Mouse (Mus musculus) myocyte (in vitro differentiated cells): ENCODE measurements around the gene Fdx1l. TPM values are rescaled to one million over a fixed set of nuclear protein-coding genes. Genes with fewer than 3 reads are reported as not detected.

ENCODE experiments used
- H3K27me3 ChIP-seq: one replicate; pipeline ENCODE4 v1.6.1; 2011; ENCODE audit not compliant: control insufficient read depth, insufficient read depth, insufficient read length
- H3K36me3 ChIP-seq: one replicate; pipeline ENCODE4 v1.6.1; 2011; ENCODE audit not compliant: control insufficient read depth, insufficient read depth
- H3K4me2 ChIP-seq: one replicate; pipeline ENCODE4 v1.6.1; 2011; ENCODE audit warnings: low read depth, control low read depth
- H3K4me3 ChIP-seq: one replicate; pipeline ENCODE4 v1.5.1; 2011; ENCODE audit warnings: mild to moderate bottlenecking, control low read depth, moderate library complexity
- H3K79me2 ChIP-seq: one replicate; pipeline ENCODE4 v1.6.1; 2011; ENCODE audit not compliant: control insufficient read depth, insufficient read depth
- H3ac ChIP-seq: one replicate; pipeline ENCODE4 v1.6.1; 2011; ENCODE audit not compliant: control insufficient read depth, insufficient read length
- CEBPB ChIP-seq: IDR thresholded peaks from 2 replicates; pipeline ENCODE4 v1.6.1; 2011; ENCODE audit warnings: mild to moderate bottlenecking, moderate library complexity; ENCODE audit not compliant: poor library complexity, insufficient read depth, severe bottlenecking
- E2F4 ChIP-seq: IDR thresholded peaks from one replicate; pipeline ENCODE4 v1.6.1; 2011; ENCODE audit warnings: mild to moderate bottlenecking, control low read depth, moderate library complexity; ENCODE audit not compliant: insufficient read depth
- MAX ChIP-seq: IDR thresholded peaks from one replicate; pipeline ENCODE4 v1.6.1; 2011; ENCODE audit warnings: low read depth, mild to moderate bottlenecking, control low read depth
- MYOD1 ChIP-seq, 3 experiments: IDR thresholded peaks; one replicate each; pipeline ENCODE4 v1.6.1; 2011; ENCODE audit warnings: control low read depth in 2 of 3, low read depth in 2 of 3, mild to moderate bottlenecking in 2 of 3, moderate library complexity in 1 of 3; ENCODE audit not compliant: insufficient read length in 2 of 3, control insufficient read depth in 1 of 3
- MYOG ChIP-seq, 3 experiments: IDR thresholded peaks; one replicate each; pipeline ENCODE4 v1.6.1; 2011; ENCODE audit warnings: control low read depth in 2 of 3, low read depth in 2 of 3, mild to moderate bottlenecking in 2 of 3; ENCODE audit not compliant: insufficient read length in 2 of 3, control insufficient read depth in 1 of 3, insufficient read depth in 1 of 3
- POLR2A ChIP-seq: IDR thresholded peaks from one replicate; pipeline ENCODE4 v1.6.1; 2011; ENCODE audit warnings: low read depth, mild to moderate bottlenecking, control low read depth, moderate library complexity; ENCODE audit not compliant: insufficient read length
- POLR2AphosphoS2 ChIP-seq: IDR thresholded peaks from one replicate; pipeline ENCODE4 v1.6.1; 2011; ENCODE audit warnings: low read depth, control low read depth; ENCODE audit not compliant: insufficient read length
- REST ChIP-seq: IDR thresholded peaks from one replicate; pipeline ENCODE4 v1.6.1; 2011; ENCODE audit warnings: mild to moderate bottlenecking, control low read depth, moderate library complexity; ENCODE audit not compliant: insufficient read depth, insufficient read length
- SRF ChIP-seq: IDR thresholded peaks from one replicate; pipeline ENCODE4 v1.6.1; 2011; ENCODE audit warnings: low read depth; ENCODE audit not compliant: control insufficient read depth, insufficient read length
- TCF12 ChIP-seq: IDR thresholded peaks from one replicate; pipeline ENCODE4 v1.6.1; 2011; ENCODE audit warnings: mild to moderate bottlenecking, control low read depth; ENCODE audit not compliant: poor library complexity, insufficient read depth, severe bottlenecking
- TCF3 ChIP-seq: IDR thresholded peaks from one replicate; pipeline ENCODE4 v1.6.1; 2011; ENCODE audit warnings: low read depth, control low read depth; ENCODE audit not compliant: insufficient read length
- USF1 ChIP-seq: IDR thresholded peaks from one replicate; pipeline ENCODE4 v1.6.1; 2011; ENCODE audit warnings: low read depth, mild to moderate bottlenecking, control low read depth, moderate library complexity
- polyA plus RNA-seq: library from polyadenylated mRNA; unstranded; fragments of >200 nt; fragmentation: generic; extraction: Trizol; gene quantifications from one replicate; pipeline ENCODE4 v1.2.1, GENCODE M21; 2012; ENCODE audit warnings: missing spikeins

The Fdx1l gene
- polyA plus RNA-seq, 1 experiment, result 75.0 TPM

GRCm38 (mm10) chr9:21027774-21028290, 45.6 kb downstream of the Fdx1l start:
- no peaks in the 10 kb centered on the region for H3K27me3 ChIP-seq
- H3K4me2 ChIP-seq, result no peak overlapping the region
- H3K4me3 ChIP-seq, result no peak overlapping the region
- TF ChIP-seq USF1 (no peak), MYOG (IDR thresholded peaks at IDR 0.05; ENCODE audit: control insufficient read depth in 1 of 3, insufficient read depth in 1 of 3, insufficient read length in 2 of 3, low read depth in 2 of 3) (peak in 2 of 3 experiments; percentile 44 to 74), MAX (no peak), REST (no peak), POLR2AphosphoS2 (no peak), MYOD1 (IDR thresholded peaks at IDR 0.05; ENCODE audit: control insufficient read depth in 1 of 3, insufficient read length in 2 of 3, low read depth in 2 of 3) (peak in 2 of 3 experiments; percentile 78 to 83), E2F4 (no peak), SRF (no peak), CEBPB (no peak), TCF12 (no peak), TCF3 (no peak)
- H3K36me3 ChIP-seq, result no peaks in the 10 kb centered on the region
- H3K79me2 ChIP-seq, result no peaks in the 10 kb centered on the region
- H3ac ChIP-seq, result no peak overlapping the region

DNA sequence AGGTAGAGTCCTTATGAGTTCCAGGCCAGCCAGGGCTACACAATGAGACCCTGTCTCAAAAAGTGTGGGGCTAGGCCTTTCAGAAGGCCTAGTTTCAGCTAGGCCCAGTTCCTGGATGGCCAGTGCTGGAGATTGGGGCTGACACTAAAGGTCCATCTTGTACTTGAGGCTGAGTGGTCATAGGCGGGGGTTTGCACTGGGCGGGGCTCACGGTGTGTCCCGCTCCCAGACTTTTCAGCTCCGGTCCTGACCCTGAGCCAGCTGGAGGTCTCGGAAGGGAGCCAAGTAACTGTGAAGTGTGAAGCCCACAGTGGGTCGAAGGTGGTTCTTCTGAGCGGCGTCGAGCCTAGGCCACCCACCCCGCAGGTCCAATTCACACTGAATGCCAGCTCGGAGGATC, 46.6 kb downstream of the Fdx1l start:
- no peaks in the 10 kb centered on the region for H3K27me3 ChIP-seq
- H3K4me2 ChIP-seq, result no peak overlapping the region
- no peaks in the 10 kb centered on the region for H3K79me2 ChIP-seq
- TF ChIP-seq MYOG (IDR thresholded peaks at IDR 0.05; ENCODE audit: control insufficient read depth in 1 of 3, insufficient read depth in 1 of 3, insufficient read length in 2 of 3, low read depth in 2 of 3), result no peak
- TF ChIP-seq MYOD1 (IDR thresholded peaks at IDR 0.05; ENCODE audit: control insufficient read depth in 1 of 3, insufficient read length in 2 of 3, low read depth in 2 of 3), result no peak
- TF ChIP-seq POLR2AphosphoS2, result no peak
- no peak for TF ChIP-seq TCF12
- TF ChIP-seq REST, result no peak
- no peak for TF ChIP-seq TCF3
- TF ChIP-seq E2F4, result no peak
- TF ChIP-seq POLR2A, result no peak
- TF ChIP-seq CEBPB, result no peak
- no peak for TF ChIP-seq SRF
- TF ChIP-seq MAX, result no peak
- no peak for TF ChIP-seq USF1
- no peak overlapping the region for H3ac ChIP-seq
- H3K36me3 ChIP-seq, result no peaks in the 10 kb centered on the region
- no peak overlapping the region for H3K4me3 ChIP-seq

DNA sequence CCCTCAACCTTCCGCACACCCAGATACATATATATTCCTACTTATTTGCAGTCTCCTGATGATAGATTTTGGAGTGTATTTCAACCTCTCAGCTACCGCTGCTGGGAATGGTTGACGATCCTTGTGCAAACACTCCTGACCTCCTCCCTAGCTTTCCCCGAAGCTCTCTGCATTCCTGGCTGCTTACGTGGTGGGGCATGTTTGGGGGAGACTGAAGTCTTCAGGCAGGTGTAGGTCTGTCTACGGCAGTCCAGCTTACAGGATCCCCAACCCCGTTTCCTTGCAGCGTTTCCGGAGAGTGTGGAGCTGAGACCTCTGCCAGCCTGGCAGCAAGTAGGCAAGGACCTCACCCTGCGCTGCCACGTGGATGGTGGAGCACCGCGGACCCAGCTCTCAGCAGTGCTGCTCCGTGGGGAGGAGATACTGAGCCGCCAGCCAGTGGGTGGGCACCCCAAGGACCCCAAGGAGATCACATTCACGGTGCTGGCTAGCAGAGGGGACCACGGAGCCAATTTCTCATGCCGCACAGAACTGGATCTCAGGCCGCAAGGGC, 48.1 kb downstream of the Fdx1l start:
- Histone ChIP-seq H3K4me3 (no peak overlapping the region), H3K4me2 (no peak overlapping the region), H3K27me3 (no peaks in the 10 kb centered on the region), H3ac (no peak overlapping the region), H3K79me2 (no peaks in the 10 kb centered on the region), H3K36me3 (no peaks in the 10 kb centered on the region)
- TF ChIP-seq SRF, result no peak

- H3K4me2 ChIP-seq, result no peak overlapping the region
- H3ac ChIP-seq, result no peak overlapping the region
- H3K79me2 ChIP-seq, result no peaks in the 10 kb centered on the region
- no peak overlapping the region for H3K4me3 ChIP-seq
- H3K27me3 ChIP-seq, result peaks cover 1% of the 10 kb centered on the region
- H3K36me3 ChIP-seq, result no peaks in the 10 kb centered on the region
- TF ChIP-seq TCF12, result no peak
- no peak for TF ChIP-seq SRF
- no peak for TF ChIP-seq MAX
- TF ChIP-seq REST, result no peak
- TF ChIP-seq CEBPB, result no peak
- no peak for TF ChIP-seq POLR2AphosphoS2
- TF ChIP-seq E2F4, result no peak
- TF ChIP-seq MYOG (IDR thresholded peaks at IDR 0.05; ENCODE audit: control insufficient read depth in 1 of 3, insufficient read depth in 1 of 3, insufficient read length in 2 of 3, low read depth in 2 of 3), result no peak
- TF ChIP-seq MYOD1 (IDR thresholded peaks at IDR 0.05; ENCODE audit: control insufficient read depth in 1 of 3, insufficient read length in 2 of 3, low read depth in 2 of 3), result no peak
- no peak for TF ChIP-seq USF1
- TF ChIP-seq POLR2A, result no peak
- TF ChIP-seq TCF3, result no peak
Measured at GRCm38 (mm10) chr9:21022726-21023125, 50.7 kb downstream of the Fdx1l start.

DNA sequence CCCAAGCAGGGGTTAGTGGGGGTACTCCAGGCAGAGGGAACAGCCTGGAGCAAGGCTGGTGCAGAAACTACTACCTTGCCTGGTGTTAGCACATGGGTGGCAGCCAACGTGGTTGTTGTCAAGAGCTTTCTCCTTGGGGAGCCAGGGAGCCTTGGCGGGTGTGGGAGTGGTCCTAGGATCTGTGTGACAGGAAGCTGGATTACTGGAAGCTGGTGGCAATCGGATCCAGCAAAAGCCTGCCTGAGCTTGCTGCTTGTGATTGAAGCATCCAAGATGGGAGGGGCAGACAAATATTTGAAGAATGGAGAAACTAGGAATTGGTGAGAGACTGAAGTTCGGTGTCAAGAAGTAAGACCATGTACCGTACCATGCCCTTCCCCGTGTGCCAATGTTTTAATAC, 51.1 kb downstream of the Fdx1l start:
- H3ac ChIP-seq, result no peak overlapping the region
- no peaks in the 10 kb centered on the region for H3K79me2 ChIP-seq
- H3K4me3 ChIP-seq, result no peak overlapping the region
- H3K4me2 ChIP-seq, result no peak overlapping the region
- H3K36me3 ChIP-seq, result no peaks in the 10 kb centered on the region
- peaks cover 6% of the 10 kb centered on the region for H3K27me3 ChIP-seq
- TF ChIP-seq REST, result no peak
- no peak for TF ChIP-seq MAX
- no peak for TF ChIP-seq TCF12
- no peak for TF ChIP-seq CEBPB
- no peak for TF ChIP-seq POLR2AphosphoS2
- no peak for TF ChIP-seq E2F4
- no peak for TF ChIP-seq USF1
- no peak for TF ChIP-seq MYOD1 (IDR thresholded peaks at IDR 0.05; ENCODE audit: control insufficient read depth in 1 of 3, insufficient read length in 2 of 3, low read depth in 2 of 3)
- no peak for TF ChIP-seq MYOG (IDR thresholded peaks at IDR 0.05; ENCODE audit: control insufficient read depth in 1 of 3, insufficient read depth in 1 of 3, insufficient read length in 2 of 3, low read depth in 2 of 3)
- TF ChIP-seq TCF3, result no peak
- no peak for TF ChIP-seq POLR2A
- TF ChIP-seq SRF, result no peak
